Mouse (Mus musculus) layer of hippocampus, adult 2 months (tissue): ENCODE measurements around the gene Ern2. TPM values are rescaled to one million over a fixed set of nuclear protein-coding genes. Genes with fewer than 3 reads are reported as not detected.
A peak's percentile ranks its signal among the peaks of the same experiment; 100 is the strongest.

Experiments used
- DNase-seq, 2 experiments: peaks; one replicate each; pipeline ENCODE4 v3.0.0; 2022; ENCODE audit warnings: low spot score in 2 of 2
- H3K27ac ChIP-seq: fragments of 200-600 bp; 2 replicates; pipeline ENCODE4 v1.8.1; 2022
- H3K4me3 ChIP-seq: fragments of 200-600 bp; 2 replicates; pipeline ENCODE4 v1.8.1; 2022; ENCODE audit warnings: mild to moderate bottlenecking
- CTCF ChIP-seq: fragments of 200-600 bp; conservative IDR thresholded peaks from 2 replicates; pipeline ENCODE4 v1.8.1; 2022; ENCODE audit warnings: antibody characterized with exemption, mild to moderate bottlenecking, moderate library complexity
- long read RNA-seq, 2 experiments: library from polyadenylated mRNA; stranded (forward); transcript quantifications; one replicate each; pipeline ENCODE4 v2.0.0; 2021; ENCODE audit warnings: borderline mapping rate in 2 of 2
- total RNA-seq, 2 experiments: library from RNA; stranded (reverse); gene quantifications; 2 replicates each; pipeline ENCODE4 v1.2.3; 2021

Gene Ern2
- total RNA-seq = under 1 TPM; 0.39 to 0.41 TPM
- long read RNA-seq, experiment 1, partial matches to known transcripts = 1 of 1 reads
- long read RNA-seq, experiment 1, other reads (novel, unspliced or antisense) = 0 of 1 reads
- long read RNA-seq, experiment 2 = 0 reads

- Histone ChIP-seq H3K4me3 (peak within 1 kb of the TSS; percentile 20; the same call in 1 of the 2 replicates), H3K27ac (no peak within 1 kb of the TSS)
- DNase-seq = no peak
- no peak for TF ChIP-seq CTCF
Observed at GRCm38 (mm10) chr7:122186043-122186442, at the start of gene Ern2. Gene Ern2, minus strand, starts transcription at chr7:122186207.

DNA sequence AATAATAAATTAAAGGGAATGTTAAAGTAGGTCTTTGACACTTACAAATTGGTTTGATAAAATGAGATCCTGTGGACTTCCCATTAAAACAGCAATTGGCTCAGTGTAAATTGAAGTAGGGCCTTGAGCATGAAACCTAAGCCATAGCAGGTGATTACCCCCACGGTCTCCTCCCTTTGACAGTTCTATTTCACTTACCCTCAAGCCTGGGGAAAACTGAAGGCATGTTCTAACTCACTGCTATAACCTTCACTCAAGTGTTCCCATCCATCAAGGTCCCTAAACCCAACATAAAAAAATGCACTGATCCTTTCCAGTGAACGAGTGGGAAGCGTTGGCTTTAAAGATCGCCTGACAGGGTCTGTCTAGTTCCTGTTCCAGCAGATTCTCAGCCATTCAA is 44.9 kb upstream of the Ern2 start:
- H3K27ac ChIP-seq = no peak overlapping the region
- DNase-seq = no peak
- no peak for TF ChIP-seq CTCF
- H3K4me3 ChIP-seq = no peak overlapping the region

DNA sequence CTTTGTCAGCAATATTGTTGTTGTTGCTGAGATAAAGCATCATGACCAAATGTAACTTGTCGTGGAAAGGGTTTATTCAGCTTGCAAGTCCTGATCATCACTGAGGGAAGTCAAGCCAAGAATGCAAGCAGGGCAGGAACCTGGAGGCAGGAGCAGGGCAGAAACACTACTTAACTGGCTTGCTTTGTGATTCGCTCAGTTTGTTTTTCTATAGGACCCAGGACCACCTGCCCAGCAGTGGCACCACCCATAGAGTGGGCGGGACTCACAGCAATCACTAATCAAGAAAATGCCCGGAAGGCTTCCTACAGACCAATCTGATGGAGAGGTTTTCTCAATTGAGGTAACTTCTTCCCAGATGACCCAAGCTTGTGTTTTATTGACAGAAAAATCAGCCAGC is 43.9 kb upstream of the Ern2 start:
- no peak for DNase-seq
- Histone ChIP-seq H3K4me3 (no peak overlapping the region), H3K27ac (no peak overlapping the region)
- TF ChIP-seq CTCF = no peak

- H3K27ac ChIP-seq = no peak overlapping the region
- H3K4me3 ChIP-seq = no peak overlapping the region
- TF ChIP-seq CTCF = no peak
- no peak for DNase-seq
Observed at GRCm38 (mm10) chr7:122229306-122229705, 43.3 kb upstream of the Ern2 start.

GRCm38 (mm10) chr7:122226744-122227143 is 40.7 kb upstream of the Ern2 start:
- DNase-seq = no peak
- no peak overlapping the region for H3K27ac ChIP-seq
- TF ChIP-seq CTCF = no peak
- no peak overlapping the region for H3K4me3 ChIP-seq

DNA sequence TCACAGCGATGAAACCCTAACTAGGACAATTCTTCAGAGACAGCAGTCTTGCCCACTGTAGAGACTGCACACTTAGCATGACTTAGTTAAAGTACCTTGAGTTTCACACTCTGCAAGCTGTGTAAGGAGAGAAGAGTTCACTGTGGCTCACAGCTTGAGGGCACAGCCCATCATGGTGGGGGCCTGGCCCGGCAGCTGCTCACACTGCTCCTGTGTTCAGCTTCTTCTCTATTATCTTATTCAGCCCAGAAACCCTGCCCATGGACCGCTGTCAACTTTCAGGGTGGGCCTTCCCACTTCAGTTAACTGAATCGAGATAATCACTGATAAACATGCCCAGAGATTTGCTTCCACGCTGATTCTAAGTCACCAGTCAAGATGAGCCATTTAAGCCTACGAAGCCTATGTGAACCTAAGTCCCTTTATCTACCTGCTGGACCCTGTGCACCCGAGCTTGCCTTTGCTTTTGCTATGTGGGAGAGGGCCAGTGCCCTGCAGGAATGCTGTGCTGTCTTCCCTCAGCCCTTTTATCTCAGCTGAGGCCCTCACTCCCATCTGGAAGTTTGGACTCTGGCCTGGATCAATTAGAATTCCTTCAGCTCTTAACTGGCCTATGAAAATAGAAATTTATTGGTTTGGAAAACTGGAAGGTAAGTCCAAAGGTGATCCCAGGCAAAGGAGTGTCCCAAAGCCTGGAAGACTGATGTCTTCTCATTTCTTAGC is 40.2 kb upstream of the Ern2 start:
- TF ChIP-seq CTCF = no peak
- no peak for DNase-seq
- H3K4me3 ChIP-seq = no peak overlapping the region
- no peak overlapping the region for H3K27ac ChIP-seq

GRCm38 (mm10) chr7:122219315-122219801 is 33.4 kb upstream of the Ern2 start, which contains the start of gene Chp2:
Gene Chp2, plus strand, starts transcription at chr7:122219496.
- H3K4me3 ChIP-seq = peak within 1 kb of the TSS; percentile 39
- no peak for DNase-seq
- TF ChIP-seq CTCF = no peak
- no peak within 1 kb of the TSS for H3K27ac ChIP-seq

DNA sequence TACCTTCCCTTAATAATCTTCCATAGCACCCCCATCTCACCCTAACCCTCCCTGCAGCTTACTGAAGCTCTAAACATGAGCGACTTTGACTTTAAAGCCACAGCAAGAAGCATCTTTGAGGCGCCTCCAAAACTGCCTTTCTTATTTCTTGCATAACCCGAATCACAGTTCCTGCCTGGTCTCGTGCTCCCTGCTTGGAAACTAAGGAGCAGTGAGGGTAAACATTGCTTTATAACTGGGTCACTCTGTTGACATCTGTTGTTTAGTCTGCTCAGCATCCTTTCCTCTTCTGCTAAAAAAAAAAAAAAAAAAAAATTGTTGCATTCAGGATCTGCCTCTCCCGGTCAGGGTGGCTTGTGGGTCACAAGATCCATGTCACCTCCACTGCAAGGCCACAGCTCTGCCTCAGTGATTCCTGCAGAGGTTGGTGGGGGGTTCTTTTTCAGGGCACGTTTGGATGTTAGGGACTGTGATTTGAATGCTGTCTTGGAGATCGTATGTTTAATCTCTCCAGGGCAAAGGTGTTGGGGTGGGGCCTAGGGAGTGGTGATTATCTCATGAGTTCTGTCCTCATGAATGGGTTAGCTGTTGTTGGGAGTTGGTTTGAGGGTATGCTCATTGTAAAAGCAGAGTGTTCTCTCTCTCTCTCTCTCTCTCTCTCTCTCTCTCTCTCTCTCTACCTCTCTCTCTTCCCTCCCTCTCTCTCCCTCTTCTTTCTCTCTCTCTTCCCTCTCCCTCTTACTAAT is 22.4 kb upstream of the Ern2 start:
- TF ChIP-seq CTCF = no peak
- H3K27ac ChIP-seq = no peak overlapping the region
- no peak overlapping the region for H3K4me3 ChIP-seq
- no peak for DNase-seq

GRCm38 (mm10) chr7:122206121-122206520 is 20.1 kb upstream of the Ern2 start:
- no peak for TF ChIP-seq CTCF
- H3K27ac ChIP-seq = no peak overlapping the region
- H3K4me3 ChIP-seq = no peak overlapping the region
- DNase-seq = no peak

DNA sequence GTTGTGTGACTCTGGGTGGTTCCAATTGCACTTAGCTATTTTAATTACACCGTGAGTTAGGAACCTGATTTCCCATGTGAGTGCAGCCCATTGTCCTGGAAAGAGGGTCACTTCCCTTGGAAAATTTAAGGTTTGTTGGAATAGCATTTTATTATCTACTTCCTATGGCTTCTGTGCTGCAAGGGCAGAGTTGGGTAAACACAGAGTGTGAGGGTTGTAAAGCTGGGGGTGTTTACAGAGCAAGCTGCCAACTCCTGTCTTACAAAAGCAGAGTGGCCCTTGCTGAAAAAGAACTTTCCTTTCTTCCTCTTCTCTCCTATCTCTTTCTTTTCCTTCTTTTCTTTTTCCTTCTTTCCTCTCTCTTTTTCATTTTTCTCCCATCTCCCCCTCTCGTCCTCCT is 17.9 kb upstream of the Ern2 start:
- DNase-seq = no peak
- Histone ChIP-seq H3K27ac (no peak overlapping the region), H3K4me3 (no peak overlapping the region)
- no peak for TF ChIP-seq CTCF

- TF ChIP-seq CTCF = peak; percentile 95
- Histone ChIP-seq H3K27ac (no peak overlapping the region), H3K4me3 (no peak overlapping the region)
- peak; percentile 45 to 58 for DNase-seq
Observed at GRCm38 (mm10) chr7:122199296-122199695, 13.3 kb upstream of the Ern2 start.

GRCm38 (mm10) chr7:122197306-122197705 is 11.3 kb upstream of the Ern2 start:
- peak; percentile 91 for TF ChIP-seq CTCF
- Histone ChIP-seq H3K4me3 (no peak overlapping the region), H3K27ac (no peak overlapping the region)
- DNase-seq = peak; percentile 29 to 67

- no peak overlapping the region for H3K27ac ChIP-seq
- no peak overlapping the region for H3K4me3 ChIP-seq
- no peak for DNase-seq
- no peak for TF ChIP-seq CTCF
Observed at GRCm38 (mm10) chr7:122196771-122197170, 10.8 kb upstream of the Ern2 start.
